Mouse (Mus musculus) cerebellum, postnatal 10 days (tissue): Measurements from ENCODE around the gene B4galt3.

Source experiments
- DNase-seq, 2 experiments: peaks; one replicate each; pipeline ENCODE4 v3.0.0; 2021; ENCODE audit warnings: mixed read lengths in 2 of 2

B4galt3 gene

DNA sequence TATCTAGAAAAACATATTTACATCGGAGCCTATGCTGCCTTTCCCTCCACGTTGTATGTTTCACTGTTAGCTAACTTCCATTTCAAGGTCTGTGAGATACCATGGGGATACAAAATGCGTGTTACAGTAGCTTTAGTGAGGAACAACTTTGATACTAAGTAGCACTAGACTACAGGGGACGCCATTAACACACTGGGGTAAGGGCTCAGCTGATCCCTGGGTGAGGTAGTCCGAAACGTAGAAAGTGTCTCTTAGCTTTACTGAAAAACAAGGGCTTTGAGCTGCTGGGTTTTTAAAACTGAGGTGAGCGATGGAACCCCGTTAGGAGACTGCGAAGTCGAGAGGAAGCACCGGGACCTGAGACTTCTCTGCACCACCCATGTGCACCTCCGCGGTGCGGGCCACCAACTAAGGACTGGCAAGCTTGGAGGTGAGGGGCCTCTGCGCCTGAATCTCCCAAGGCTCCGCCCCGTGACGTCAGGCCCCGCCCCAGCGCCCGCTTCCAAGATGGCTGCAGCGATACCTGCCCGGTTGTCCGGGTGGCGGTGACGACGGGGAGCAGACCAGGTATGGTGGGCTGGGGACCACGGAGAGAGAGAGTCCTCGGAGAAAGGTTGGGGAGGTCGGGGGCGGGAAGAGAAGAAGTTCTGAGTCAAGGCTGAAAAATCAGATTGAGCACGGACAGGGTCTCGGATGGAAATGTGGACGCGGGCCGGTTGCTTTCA is at the start of gene B4galt3:
Gene B4galt3, plus strand, starts transcription at position 481 of the 725 bp plus-strand sequence.
- DNase-seq, result peak; percentile 99

DNA sequence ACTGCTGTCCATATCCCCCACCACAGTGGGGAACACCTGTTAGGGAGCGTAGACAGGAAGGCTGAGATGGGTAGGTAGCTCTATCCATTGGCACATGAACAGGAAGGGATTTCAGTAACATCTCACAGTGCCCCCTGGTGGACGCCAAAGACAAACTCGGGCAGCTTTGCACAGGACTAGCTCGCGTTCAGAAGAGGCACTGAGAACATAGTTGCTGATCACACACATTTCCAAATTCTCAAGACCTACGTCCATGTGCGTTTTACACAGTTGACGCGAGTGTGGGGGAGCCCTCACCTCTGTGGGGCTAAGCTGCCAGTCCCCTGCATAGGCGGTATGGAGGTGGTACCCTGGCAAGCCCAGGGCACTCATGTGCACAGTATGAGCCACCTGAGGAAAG is 49.3 kb upstream of the B4galt3 start:
- peak; percentile 94 to 95 for DNase-seq

DNA sequence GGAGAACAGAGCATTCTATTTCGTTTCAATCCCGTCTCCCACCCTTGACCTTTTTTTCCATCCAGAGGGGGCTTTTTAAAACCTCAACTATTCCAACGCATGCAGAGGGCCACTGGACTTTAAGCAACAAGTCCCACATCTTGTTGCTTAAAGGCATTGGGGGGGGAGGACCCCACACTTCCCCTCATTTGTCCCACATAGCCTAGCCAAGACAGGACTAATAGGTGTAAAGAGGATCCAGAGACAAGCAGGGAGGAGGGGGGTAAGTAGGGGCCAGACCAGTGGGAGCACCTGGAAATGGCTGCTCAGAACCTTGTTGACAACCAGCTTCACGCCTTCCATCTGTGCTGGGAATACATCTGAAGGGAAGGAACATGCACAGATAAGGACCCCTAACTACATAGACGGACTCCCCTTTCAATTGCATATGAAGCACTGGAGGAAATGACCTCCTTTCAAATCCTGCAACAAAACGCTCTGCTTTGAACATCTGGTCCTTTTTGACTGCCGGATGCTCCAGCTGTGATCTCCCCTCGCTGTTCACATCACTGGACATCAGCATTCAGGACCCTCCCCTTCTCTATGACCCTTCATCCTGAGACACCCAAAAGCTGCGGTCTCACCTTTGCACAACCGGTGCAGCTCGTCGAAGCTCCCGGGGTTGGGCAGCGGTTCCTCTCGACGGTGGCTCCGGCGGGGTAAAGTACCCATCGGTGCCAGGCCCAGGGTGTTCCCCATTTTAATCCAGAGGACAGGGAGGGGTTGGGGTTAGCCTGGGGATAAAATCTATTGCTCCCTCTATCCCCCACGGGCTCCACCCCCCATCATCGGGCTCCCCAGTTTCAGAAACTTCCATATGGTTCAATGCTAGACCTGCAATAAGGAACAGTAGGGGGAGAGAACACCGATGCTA is 48.6 kb upstream of the B4galt3 start:
- peak in 1 of 2 experiments; percentile 34 for DNase-seq

DNA sequence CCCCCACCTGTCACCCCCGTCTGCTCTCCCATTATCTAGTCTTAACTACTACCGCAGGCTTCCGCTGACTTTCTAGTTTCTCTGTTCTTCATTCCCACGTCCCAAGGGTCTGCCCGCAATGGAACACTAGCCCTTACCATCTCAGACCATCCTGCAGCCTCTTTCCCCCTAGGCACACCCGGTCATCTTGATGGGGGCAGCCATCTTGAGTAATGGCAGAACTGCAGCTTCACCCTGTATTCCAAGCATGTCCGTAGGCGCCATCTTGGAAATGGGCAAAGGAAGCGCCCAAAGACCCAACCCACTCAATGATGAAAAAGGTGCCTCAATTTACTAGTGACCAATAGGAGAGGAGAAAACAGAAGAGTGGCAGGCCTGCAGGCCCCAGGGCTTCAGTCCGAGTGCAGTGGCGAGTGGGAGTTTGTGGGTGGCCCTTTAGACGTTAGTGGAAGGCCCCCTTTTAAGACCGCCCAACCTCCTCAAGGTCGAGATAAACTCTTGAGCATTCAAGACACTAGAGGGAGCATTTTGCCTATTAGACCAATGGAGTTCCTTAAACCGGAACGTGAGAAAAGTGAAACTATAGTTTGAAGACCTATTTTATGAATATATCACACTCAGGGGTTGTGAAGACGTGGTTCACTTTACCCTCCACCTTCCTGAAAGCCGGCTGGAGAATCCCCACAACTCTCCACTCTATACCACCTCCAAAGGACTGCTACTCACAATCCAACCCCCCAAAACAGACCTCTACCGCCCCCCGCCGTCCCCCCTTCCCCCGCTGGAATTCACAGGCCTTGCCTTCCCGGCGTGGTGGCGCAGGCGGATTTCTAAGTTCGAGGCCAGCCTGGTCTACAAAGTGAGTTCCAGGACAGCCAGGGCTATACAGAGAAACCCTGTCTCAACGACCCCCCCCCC is 47.6 kb upstream of the B4galt3 start, which contains the start of gene Tomm40l:
Gene Tomm40l, minus strand, starts transcription at position 277 of the 918 bp plus-strand sequence.
- peak; percentile 89 to 94 for DNase-seq

DNA sequence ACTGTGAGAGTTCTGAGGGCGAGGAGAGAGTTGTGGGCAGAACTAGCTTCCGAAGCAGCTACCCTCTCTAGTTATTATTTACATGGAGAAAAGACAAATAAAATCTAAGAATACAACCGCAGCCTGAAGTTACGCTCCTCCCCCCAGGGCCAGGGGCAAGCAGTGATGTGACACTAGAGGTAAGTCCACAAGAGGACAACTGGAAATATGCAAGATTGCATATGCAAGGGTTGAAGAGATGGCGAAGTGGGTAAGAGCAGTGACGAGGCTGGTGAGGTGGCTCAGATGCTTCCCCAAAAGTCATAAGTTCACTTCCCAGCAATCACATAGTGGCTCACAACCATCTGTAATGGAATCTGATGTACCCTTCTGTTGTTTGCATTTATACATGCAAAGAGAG is 47.0 kb upstream of the B4galt3 start:
- no peak for DNase-seq

DNA sequence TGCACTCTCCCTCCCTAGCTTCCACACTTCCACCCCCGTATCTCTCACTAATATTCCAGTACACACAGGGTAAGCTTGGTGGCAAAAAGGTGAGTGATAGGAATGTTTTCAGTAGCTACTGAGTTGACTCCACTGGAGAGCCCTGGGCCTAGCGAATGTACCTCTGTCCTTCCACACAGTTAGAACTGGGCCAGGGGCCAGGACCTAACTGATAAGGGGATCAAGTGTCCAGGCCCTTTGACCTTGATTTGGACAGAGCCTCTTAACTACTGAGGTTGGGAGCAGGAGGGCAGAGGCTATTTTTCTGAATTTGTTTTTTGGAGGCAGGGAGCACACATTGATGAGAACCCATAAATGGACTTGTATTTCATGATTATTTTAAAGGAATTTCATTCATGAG is 46.3 kb upstream of the B4galt3 start:
- peak in 1 of 2 experiments; percentile 25 for DNase-seq

DNA sequence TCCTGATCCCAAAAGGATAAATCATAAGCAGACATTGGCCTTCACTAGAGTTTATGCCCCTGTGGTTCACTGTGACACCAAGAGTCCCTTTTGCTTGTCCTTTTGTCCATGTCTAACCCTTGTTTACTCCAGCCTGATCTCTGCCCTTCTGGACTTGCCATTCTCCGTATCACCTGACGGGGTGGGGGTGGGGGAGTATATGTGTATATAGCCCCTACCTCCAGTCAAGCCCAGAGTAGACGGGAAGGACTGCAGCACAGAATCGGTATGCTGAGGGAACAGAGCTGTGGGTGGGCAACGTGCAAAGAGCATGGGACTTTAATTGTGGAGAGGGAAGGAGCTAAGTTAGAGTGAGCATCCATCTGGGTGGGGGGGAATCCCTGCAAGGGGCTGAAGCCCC is 45.3 kb upstream of the B4galt3 start, which contains the start of gene Apoa2:
Gene Apoa2, plus strand, starts transcription at position 198 of the 400 bp plus-strand sequence.
- DNase-seq, result no peak

DNA sequence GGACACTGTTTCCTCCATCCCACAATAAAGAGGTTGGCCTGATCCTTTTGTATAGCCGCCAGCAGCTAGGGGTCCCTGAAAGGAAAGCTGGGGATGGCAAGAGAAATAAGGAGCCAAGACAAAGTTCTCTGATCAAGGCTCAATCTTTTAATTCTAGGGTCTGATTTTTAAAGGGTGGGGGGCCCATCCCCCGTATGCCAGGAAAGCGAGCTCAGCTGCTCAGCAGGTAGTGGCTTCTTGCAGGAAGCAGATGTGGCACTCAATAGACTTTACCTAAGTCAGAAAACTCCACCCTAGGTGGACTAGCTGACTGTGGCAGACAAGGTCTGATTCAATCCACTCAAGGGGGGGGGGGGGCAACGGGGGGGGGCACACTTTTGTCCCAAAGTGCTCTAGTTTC is 43.3 kb upstream of the B4galt3 start:
- DNase-seq, result no peak

DNA sequence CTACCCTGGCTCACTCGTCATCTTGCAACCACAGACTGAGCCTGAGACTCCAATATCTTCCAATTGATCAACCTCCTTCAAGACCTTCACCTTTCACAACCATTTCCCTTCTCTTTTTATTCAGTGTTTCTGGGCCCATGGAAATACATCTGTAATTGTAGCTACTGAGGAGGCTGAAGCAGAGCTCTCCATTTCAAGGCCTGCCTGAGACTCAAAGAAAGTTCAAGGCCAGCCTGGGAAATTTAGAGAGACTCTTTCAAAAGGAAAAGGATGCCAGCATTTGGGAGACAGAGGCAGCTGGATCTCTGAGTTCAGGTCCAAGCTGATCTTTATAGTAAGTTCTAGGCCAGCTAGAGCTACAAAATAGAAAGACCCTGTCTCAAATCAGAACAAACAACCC is 42.2 kb upstream of the B4galt3 start:
- DNase-seq, result no peak

DNA sequence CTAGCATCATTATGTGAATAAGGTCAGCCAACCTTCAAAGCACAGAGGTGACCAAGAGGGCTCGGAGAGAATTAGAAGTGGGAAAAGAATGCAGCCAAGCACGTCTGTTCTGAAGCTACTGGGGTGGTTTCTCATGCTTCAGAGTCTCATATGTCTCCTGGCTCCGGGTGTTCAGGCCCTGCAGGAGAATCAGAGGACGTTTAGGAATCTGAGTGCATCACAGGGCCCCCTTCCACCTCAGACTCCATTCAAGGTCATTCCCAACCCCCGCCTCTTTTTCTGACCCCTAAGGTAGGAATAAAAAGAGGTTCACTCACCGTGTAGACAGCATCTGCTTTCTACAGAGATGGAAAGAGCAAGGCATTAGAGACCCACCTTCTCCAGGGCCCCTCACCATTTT is 40.4 kb upstream of the B4galt3 start:
- DNase-seq, result no peak

DNA sequence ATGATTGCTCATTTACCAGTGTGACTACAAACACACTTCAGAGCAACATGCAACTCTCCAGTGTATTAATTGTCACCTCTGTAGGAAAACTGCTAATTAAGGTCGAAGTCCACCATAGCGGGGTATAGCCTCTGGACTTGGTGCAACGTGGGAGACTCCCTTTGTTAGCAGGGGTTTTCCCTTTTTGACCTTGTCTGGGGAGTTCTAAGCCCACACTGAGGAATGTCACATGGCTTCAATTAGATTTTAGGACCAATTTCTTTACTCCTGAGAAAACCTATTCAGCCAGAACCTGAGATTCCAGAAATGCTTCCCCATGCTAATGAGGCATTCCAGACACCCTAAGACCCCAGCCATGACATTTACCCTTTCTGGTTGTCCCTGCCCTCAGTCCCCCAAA is 39.9 kb upstream of the B4galt3 start:
- DNase-seq, result no peak

DNA sequence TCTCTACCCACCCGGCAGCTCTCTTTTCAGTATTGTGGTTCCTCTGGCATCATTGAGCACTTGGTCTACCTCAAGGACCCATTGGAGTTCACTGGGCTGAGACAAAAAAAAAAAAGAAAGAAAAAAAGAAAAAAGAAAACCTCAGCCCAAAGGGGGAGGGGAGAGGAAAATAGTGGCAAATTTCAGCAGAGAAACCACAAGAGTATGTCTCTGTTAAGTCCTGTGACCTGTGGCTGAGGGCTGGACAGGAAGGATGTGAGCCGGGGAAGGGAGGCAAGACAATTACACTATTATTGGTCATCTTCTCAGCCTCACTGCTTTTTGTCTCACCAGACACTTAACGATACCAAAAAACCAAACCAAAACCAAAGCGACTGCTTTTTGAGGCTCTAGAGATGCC is 38.3 kb upstream of the B4galt3 start:
- no peak for DNase-seq

DNA sequence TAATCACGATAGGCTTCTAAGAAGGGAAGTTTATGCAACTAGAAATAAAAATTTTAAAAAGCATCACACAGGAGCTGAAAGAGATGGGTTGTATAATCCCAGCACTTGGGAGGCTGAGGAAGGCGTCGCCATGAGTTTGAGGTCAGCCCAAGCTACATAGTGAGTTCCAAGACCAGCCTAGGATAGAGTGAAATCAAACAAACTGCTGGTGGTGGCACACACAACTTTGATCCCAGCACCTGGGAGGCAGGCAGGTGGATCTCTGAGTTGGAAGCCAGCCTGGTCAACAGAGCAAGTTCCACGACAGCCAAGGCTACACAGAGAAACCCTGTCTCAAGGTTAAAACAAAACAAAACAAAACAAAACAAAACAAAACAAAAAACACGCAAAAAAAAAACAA is 37.8 kb upstream of the B4galt3 start:
- no peak for DNase-seq

DNA sequence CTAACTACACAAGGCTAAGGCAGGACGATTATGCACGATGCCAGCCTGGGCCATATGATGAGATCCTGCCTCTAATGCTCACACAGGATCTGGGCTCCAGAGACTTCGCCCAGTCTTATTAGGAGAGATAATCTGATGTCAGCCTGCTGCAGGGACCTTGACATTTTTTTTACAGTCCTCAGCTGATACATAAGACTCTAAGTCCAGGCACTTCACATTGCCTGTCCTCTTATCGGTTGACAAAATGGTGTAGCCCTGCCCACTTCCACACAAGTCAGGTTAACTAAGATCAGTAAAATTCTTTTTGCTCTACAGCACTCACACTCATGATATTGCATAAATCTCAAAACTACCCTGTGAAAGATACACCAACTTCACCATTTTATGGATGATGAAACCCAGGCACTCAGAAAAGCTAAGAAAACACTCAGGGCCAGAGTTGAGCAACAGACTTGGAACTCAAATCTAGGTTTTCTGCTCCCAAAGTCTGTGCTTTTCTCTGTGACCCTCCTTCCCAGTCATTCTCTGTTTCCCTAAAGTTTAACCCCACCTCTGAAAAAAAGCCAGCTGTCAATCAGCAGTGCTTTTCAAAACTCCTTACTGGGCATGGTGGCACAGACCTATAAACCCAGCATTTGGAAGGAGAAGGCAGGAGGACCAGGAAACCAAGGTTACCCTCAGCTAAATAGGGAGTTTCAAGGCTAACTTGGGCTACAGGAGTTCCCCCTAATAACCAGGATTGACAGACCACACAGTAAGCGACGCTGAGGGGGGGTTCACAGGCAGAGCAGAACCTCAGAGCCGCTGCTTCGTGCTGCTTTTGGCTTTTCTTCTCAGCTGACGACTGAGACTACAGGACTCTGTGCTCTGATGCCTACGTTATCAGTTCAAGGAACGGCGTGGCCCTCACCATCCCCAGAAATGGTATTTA is 37.1 kb upstream of the B4galt3 start:
- no peak for DNase-seq

DNA sequence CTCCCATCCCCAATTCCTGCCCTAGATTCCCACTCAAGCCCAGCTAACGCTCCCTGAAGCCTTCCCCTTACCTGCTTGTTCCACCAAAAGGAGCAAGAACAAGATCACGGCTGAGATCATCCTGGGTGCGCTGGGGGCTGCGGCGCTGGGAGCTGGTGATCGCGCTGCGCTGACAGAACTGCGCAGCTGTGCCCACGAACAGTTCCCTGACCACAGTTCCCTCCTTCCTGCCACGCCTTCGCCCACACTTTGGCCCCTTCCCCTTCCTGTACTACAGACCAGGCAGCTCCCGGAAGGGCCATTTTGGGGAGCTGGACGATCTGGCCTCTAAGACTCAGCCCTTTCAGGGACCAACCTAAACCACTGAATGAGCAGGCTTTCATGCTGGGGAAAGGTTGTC is 36.0 kb upstream of the B4galt3 start, which contains the start of gene Fcer1g:
Gene Fcer1g, minus strand, starts transcription at position 240 of the 400 bp plus-strand sequence.
- no peak for DNase-seq

DNA sequence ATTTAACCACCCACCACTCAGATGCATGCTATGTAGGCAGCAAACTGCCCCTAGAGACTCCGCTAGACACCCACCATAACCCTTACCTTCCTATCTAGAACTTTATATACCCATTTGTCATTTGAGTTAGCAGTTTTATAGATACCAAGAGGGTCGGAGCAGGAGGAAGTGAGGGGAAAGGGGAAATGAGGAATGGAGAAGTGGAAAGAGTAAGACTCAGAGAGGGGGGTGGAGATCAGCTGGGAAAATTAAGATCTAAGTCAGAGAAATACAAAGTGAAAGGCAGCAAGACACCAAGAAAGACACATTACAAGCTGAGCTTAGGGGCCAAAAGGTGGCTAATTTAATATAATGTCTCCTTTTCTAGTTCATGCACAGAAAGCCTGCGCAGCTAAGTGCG is 35.6 kb upstream of the B4galt3 start:
- DNase-seq, result no peak

DNA sequence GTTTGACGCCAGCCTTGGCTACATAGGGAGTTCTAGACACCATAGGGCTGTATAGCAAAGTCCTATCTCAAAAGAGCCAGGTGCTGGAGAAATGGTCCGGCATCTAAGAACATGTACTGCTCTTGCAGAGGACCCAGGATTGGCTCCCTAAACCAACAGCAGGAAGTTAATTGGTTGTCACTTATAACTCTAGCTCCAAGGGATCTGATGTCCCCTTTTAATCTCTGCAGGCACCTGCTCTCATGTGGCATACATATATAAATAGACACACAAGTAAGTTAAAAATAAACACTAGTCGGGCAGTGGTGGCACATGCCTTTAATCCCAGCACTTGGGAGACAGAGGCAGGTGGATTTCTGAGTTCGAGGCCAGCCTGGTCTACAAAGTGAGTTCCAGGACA is 34.3 kb upstream of the B4galt3 start:
- no peak for DNase-seq

DNA sequence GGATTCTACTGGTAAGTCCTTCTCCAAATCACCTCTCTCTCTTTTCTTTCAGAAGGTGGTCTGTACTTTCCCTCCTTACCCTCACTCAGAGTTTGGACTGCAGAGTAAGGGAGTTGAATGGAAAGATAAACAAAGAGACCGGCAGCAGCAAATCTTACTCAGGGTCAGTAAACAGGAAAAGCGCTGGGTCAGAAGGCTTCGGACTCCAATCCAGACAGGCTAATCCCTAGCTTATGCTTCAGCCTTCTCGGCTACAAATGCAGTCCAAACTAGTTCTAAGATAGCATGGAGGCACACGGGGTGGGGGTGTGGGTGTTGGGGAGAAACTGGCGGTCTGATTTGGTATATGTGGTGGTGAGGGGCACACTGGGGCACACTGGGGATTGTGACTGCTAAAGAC is 32.7 kb upstream of the B4galt3 start:
- no peak for DNase-seq

DNA sequence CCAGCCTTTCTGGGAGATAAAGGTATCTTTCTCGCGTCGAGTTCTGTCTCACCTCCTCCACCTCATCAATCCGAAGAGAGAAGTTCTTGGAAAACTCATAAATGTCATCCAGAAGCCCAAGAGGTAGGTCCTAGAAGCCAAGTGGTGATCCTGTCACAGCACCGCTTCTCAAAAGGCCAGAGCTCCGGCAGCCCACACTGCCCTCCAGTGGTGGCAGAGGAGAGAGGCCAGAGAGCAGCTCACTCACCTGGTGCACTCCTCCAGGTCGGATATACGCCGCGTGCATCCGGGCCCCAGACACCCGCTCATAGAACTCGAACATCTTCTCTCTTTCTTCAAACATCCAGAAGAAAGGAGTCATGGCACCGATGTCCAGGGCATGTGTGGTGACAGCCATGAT is 31.7 kb upstream of the B4galt3 start:
- DNase-seq, result peak; percentile 71 to 75

DNA sequence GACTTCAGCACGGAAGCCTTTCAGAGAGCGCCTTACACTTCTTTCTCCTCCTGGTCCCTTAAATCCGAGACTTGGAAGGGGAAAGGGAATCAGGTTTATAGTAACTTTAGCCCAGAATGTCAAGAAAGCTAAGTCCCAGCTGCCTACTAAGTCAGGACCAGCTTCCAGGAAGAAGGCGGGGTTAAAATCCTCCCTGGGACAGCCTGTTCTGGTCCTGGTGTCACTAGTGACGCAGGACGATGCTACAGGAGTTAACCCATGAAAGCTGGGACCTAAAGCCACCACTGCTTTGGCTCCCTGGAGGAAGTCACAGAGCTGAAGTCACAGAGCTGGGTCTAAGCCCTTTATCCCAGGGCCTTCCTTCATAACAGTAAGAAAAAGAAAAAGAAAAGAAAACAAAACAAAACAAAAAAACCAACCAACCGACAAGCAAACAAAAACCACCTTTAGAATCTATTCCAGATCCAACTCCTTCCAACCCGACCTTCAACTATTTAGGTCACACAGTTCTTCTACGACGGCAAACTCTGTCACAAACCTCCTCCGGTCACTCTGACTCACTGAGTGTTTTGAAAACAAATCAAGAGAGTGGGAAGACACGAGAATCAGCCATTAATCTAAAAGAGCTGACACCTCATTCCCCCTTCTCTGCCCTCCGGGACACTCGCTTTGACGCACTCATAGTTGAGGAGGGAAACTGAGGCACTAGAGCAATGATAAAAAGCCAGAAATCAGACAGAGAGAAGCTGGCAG is 30.0 kb upstream of the B4galt3 start:
- no peak for DNase-seq

DNA sequence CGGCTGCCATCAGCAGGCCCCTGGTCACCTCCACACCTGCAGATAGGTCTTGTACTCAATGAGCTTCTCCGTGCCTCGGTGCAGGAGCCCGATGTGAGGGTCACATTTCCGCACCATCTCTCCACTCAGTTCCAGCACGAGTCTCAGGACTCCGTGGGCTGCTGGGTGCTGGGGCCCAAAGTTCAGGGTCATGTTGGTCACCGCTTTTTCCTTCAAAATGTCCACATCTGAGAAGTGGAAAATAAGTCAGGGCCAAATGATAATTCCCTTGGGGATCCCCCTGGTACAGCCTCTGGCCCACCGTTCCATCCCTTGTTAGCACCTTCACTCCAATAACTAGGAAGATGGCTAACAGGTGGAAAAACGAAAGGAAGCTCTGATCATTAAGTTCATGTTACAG is 29.2 kb upstream of the B4galt3 start:
- no peak for DNase-seq
